Mouse (Mus musculus): ENCODE data around the gene Lrrc8e. TPM values are rescaled to one million over a fixed set of nuclear protein-coding genes. Genes with fewer than 3 reads are reported as not detected.

Lrrc8e gene
- total and polyA plus RNA-seq, 3 experiments: 0.25 TPM; not detected in 2

- H3K4me2 ChIP-seq (ENCODE audit: insufficient read depth, low read depth, poor library complexity, severe bottlenecking): peak overlapping the region; percentile 57
- no peak overlapping the region for H3K27ac ChIP-seq (ENCODE audit: insufficient read depth, low read depth)
- peaks cover 13% of the 10 kb centered on the region for H3K27me3 ChIP-seq (replicated peaks)
- TF ChIP-seq GABPA (IDR thresholded peaks at IDR 0.05; ENCODE audit: insufficient replicate concordance, low read depth, low read length) (no peak), TCF12 (IDR thresholded peaks at IDR 0.05; ENCODE audit: low read depth, low read length) (no peak), CHD1 (IDR thresholded peaks at IDR 0.05; ENCODE audit: low read depth, low read length) (no peak), NRF1 (IDR thresholded peaks at IDR 0.05; ENCODE audit: low read depth, low read length) (no peak), MXI1 (IDR thresholded peaks at IDR 0.05; ENCODE audit: low read depth, low read length) (peak; percentile 48; the same call in 1 of the 2 replicates), SIN3A (IDR thresholded peaks at IDR 0.05; ENCODE audit: low read length) (peak; percentile 18; the same call in 1 of the 2 replicates)
- H3K4me3 ChIP-seq (replicated peaks in 1 of 3; ENCODE audit: low read depth in 2 of 3, low read length in 2 of 3, poor library complexity in 1 of 3): peak overlapping the region; percentile 77 to 95 (median 78)
- no peak for DNase-seq (ENCODE audit: extremely low read depth)
- H3K9ac ChIP-seq (ENCODE audit: insufficient read depth, low read depth): peak overlapping the region; percentile 79
- H3K4me1 ChIP-seq (ENCODE audit: control insufficient read depth in 1 of 2, insufficient read depth in 2 of 2): peaks cover 7 to 28% of the 10 kb centered on the region in 2 experiments; a peak in 3 of 4 replicates
- peaks cover 28 to 47% of the 10 kb centered on the region in 2 experiments for H3K36me3 ChIP-seq (replicated peaks in 1 of 2; ENCODE audit: control insufficient read depth in 1 of 2, insufficient read depth in 1 of 2, low read length in 1 of 2)
- in situ Hi-C loops (cut with MboI; ENCODE audit: low pct_ligation_motif_present, low pct_unique_long_range_greater_than_20kb, low sequenced_read_pairs): no loop called here
- no peaks in the 10 kb centered on the region for H3K9me3 ChIP-seq (replicated peaks; ENCODE audit: low read length)
- peaks cover 23% of the 10 kb centered on the region for H3K79me2 ChIP-seq (replicated peaks; ENCODE audit: control insufficient read depth, extremely low read depth, insufficient read depth, poor library complexity, severe bottlenecking)
- dilution Hi-C loops (cut with MboI; ENCODE audit: extremely low pct_ligation_motif_present, extremely low pct_unique_long_range_greater_than_20kb, low sequenced_read_pairs): no loop called here
These were observed 12.7 kb downstream of the Lrrc8e start for GRCm38 (mm10) chr8:4239193-4239890.

DNA sequence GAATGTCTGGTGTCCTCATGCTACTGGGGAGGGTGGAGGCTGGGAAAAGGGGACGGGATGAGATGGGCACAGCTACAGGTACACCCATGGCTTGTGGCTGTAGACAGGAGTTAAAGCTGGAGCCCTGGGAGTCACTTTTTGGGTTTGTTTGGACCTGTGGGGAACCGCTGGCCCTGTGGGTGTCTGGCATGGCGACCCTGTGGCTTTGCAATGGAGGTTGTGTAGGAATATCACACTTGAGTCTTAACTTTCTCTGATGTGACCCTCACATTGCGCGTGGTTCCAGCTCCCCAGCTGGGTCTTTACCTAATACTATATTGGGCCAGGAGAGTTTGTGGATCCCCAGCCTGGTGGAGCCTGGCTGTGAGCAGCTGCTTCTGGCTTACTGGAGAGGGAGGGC, 18.4 kb downstream of the Lrrc8e start:
- Histone ChIP-seq H3K4me3 (replicated peaks in 1 of 3; ENCODE audit: low read depth in 2 of 3, low read length in 2 of 3, poor library complexity in 1 of 3) (no peak overlapping the region), H3K4me2 (ENCODE audit: insufficient read depth, low read depth, poor library complexity, severe bottlenecking) (no peak overlapping the region), H3K4me1 (ENCODE audit: control insufficient read depth in 1 of 2, insufficient read depth in 2 of 2) (peaks cover 5 to 12% of the 10 kb centered on the region in 2 experiments), H3K9me3 (replicated peaks; ENCODE audit: low read length) (no peaks in the 10 kb centered on the region), H3K27me3 (replicated peaks) (no peaks in the 10 kb centered on the region), H3K9ac (ENCODE audit: insufficient read depth, low read depth) (no peak overlapping the region), H3K27ac (ENCODE audit: insufficient read depth, low read depth) (no peak overlapping the region), H3K79me2 (replicated peaks; ENCODE audit: control insufficient read depth, extremely low read depth, insufficient read depth, poor library complexity, severe bottlenecking) (peaks cover 11% of the 10 kb centered on the region), H3K36me3 (replicated peaks in 1 of 2; ENCODE audit: control insufficient read depth in 1 of 2, insufficient read depth in 1 of 2, low read length in 1 of 2) (peaks cover 75 to 99% of the 10 kb centered on the region in 2 experiments)
- no peak for TF ChIP-seq TCF12 (IDR thresholded peaks at IDR 0.05; ENCODE audit: low read depth, low read length)
- no peak for TF ChIP-seq CTCF (conservative IDR thresholded peaks at IDR 0.05 in 1 of 2, IDR thresholded peaks at IDR 0.05 in 1 of 2; ENCODE audit: low read depth in 2 of 2, low read length in 2 of 2)
- no peak for TF ChIP-seq CHD2 (IDR thresholded peaks at IDR 0.05; ENCODE audit: low read length)
- TF ChIP-seq CHD1 (IDR thresholded peaks at IDR 0.05; ENCODE audit: low read depth, low read length): no peak
- no peak for TF ChIP-seq MAX (IDR thresholded peaks at IDR 0.05; ENCODE audit: low read length)
- no peak for TF ChIP-seq SMC3 (IDR thresholded peaks at IDR 0.05; ENCODE audit: low read depth, low read length)
- TF ChIP-seq MXI1 (IDR thresholded peaks at IDR 0.05; ENCODE audit: low read depth, low read length): no peak
- TF ChIP-seq SIN3A (IDR thresholded peaks at IDR 0.05; ENCODE audit: low read length): no peak
- no peak for TF ChIP-seq GABPA (IDR thresholded peaks at IDR 0.05; ENCODE audit: insufficient replicate concordance, low read depth, low read length)
- no peak for DNase-seq (ENCODE audit: extremely low read depth)
- dilution Hi-C loops (cut with MboI; ENCODE audit: extremely low pct_ligation_motif_present, extremely low pct_unique_long_range_greater_than_20kb, low sequenced_read_pairs): no loop called here
- in situ Hi-C loops (cut with MboI; ENCODE audit: low pct_ligation_motif_present, low pct_unique_long_range_greater_than_20kb, low sequenced_read_pairs): no loop called here

DNA sequence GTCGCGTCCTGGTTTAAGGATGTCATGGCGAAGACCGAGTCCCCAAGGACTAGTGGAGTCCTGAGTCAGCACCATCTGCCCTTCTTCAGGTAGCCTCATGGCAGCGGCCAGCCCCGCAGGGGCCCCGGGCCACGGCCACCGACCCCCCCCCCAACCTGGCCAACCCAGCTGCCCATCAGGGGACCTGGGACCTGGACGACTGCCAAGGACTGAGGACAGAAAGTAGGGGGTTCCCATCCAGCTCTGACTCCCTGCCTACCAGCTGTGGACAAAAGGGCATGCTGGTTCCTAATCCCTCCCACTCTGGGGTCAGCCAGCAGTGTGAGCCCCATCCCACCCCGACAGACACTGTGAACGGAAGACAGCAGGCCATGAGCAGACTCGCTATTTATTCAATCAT, 19.1 kb downstream of the Lrrc8e start:
- Histone ChIP-seq H3K4me1 (ENCODE audit: control insufficient read depth in 1 of 2, insufficient read depth in 2 of 2) (peaks cover 3 to 5% of the 10 kb centered on the region in 2 experiments; a peak in 3 of 4 replicates), H3K27me3 (replicated peaks) (no peaks in the 10 kb centered on the region), H3K4me3 (replicated peaks in 1 of 3; ENCODE audit: low read depth in 2 of 3, low read length in 2 of 3, poor library complexity in 1 of 3) (no peak overlapping the region), H3K9ac (ENCODE audit: insufficient read depth, low read depth) (no peak overlapping the region), H3K36me3 (replicated peaks in 1 of 2; ENCODE audit: control insufficient read depth in 1 of 2, insufficient read depth in 1 of 2, low read length in 1 of 2) (peaks cover 79 to 99% of the 10 kb centered on the region in 2 experiments), H3K9me3 (replicated peaks; ENCODE audit: low read length) (no peaks in the 10 kb centered on the region), H3K79me2 (replicated peaks; ENCODE audit: control insufficient read depth, extremely low read depth, insufficient read depth, poor library complexity, severe bottlenecking) (peaks cover 5% of the 10 kb centered on the region; the same call in 1 of the 2 replicates), H3K27ac (ENCODE audit: insufficient read depth, low read depth) (no peak overlapping the region), H3K4me2 (ENCODE audit: insufficient read depth, low read depth, poor library complexity, severe bottlenecking) (no peak overlapping the region)
- no peak for DNase-seq (ENCODE audit: extremely low read depth)
- in situ Hi-C loops (cut with MboI; ENCODE audit: low pct_ligation_motif_present, low pct_unique_long_range_greater_than_20kb, low sequenced_read_pairs) (no loop called here), dilution Hi-C loops (cut with MboI; ENCODE audit: extremely low pct_ligation_motif_present, extremely low pct_unique_long_range_greater_than_20kb, low sequenced_read_pairs) (no loop called here)
- TF ChIP-seq SMC3 (IDR thresholded peaks at IDR 0.05; ENCODE audit: low read depth, low read length) (no peak), KAT2A (IDR thresholded peaks at IDR 0.05; ENCODE audit: insufficient replicate concordance, low read length) (no peak), EP300 (IDR thresholded peaks at IDR 0.05; ENCODE audit: low read length) (no peak), BHLHE40 (IDR thresholded peaks at IDR 0.05; ENCODE audit: low read depth, low read length) (no peak), PAX5 (IDR thresholded peaks at IDR 0.05; ENCODE audit: low read length) (no peak), POLR2AphosphoS2 (IDR thresholded peaks at IDR 0.05; ENCODE audit: low read depth, low read length) (no peak), CHD2 (IDR thresholded peaks at IDR 0.05; ENCODE audit: low read length) (no peak), CHD1 (IDR thresholded peaks at IDR 0.05; ENCODE audit: low read depth, low read length) (no peak), ZC3H11A (IDR thresholded peaks at IDR 0.05; ENCODE audit: low read depth, low read length) (no peak), ELF1 (IDR thresholded peaks at IDR 0.05; ENCODE audit: low read depth, low read length) (no peak), ZNF384 (IDR thresholded peaks at IDR 0.05; ENCODE audit: low read depth, low read length) (no peak), RAD21 (IDR thresholded peaks at IDR 0.05; ENCODE audit: low read depth, low read length) (no peak), JUN (IDR thresholded peaks at IDR 0.05; ENCODE audit: insufficient read depth, low read depth, low read length) (no peak), ZKSCAN1 (IDR thresholded peaks at IDR 0.05; ENCODE audit: borderline replicate concordance, low read depth, low read length) (no peak), ETS1 (conservative IDR thresholded peaks at IDR 0.05; ENCODE audit: low read depth, low read length) (no peak), MAX (IDR thresholded peaks at IDR 0.05; ENCODE audit: low read length) (no peak), MYC (IDR thresholded peaks at IDR 0.05; ENCODE audit: low read depth, low read length) (no peak), MXI1 (IDR thresholded peaks at IDR 0.05; ENCODE audit: low read depth, low read length) (no peak)

Measured in CH12.LX (cell line).